Mouse (Mus musculus) NIH3T3 (cell line): ENCODE measurements around the gene Arid3a.

Experiments used
- DNase-seq: peaks from one replicate; pipeline ENCODE4 v3.0.0-alpha.2; 2012; ENCODE audit warnings: low read depth

Arid3a gene

DNA sequence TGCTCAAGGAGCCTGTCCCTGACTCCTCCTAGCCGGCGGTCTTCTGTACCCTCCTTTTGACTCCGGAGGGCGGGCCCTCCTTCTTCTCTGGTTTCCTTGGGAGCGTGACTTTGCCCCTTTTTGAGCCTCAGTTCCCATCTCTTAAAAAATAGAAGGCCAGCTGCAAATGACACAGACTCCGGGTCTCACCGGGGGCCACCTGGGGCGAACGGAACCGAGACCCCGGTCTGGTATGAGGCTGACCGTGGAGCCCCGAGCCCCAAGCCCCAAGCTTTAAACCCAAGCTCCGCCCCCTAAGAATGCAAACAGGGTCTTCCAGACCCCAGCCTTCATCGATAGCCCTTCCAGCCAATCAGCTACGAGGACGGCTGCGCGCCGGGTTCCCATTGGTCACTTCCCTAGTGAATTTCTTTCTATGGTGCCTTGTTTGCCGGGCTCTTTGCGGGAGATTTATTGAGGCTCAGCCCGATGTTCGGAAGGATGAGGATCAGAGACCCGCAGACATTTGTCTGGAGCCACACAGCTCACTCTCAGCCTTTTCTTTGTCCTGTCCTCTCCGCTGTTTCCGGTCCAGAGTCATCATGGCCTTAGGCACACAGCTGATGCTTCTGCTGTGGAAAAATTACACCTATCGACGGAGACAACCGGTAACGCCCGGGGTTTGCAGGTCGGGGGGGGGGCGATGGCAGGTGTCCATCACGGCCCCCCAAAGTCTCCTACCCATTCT lies 70.4 kb downstream of the Arid3a start:
- DNase-seq: peak; percentile 78

DNA sequence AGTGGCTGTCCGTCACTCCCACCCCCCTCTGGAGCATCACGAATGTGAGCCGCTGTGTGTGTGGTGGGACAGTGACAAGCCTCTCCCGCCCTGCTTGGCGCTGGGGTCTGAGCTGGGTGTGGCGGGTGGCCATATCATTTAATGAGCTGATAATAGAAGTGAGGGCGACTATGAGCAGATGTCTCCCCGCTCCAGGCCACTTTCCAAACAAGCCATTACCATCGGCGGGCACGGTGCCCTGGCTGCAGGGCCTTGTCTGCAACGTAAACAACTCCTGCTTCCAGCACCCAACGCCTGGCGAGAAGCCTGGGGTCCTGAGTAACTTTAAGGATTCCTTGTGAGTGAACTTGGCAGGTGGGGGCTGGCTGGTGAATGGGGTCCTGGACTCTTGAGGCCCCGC lies 71.0 kb downstream of the Arid3a start:
- peak; percentile 58 for DNase-seq

DNA sequence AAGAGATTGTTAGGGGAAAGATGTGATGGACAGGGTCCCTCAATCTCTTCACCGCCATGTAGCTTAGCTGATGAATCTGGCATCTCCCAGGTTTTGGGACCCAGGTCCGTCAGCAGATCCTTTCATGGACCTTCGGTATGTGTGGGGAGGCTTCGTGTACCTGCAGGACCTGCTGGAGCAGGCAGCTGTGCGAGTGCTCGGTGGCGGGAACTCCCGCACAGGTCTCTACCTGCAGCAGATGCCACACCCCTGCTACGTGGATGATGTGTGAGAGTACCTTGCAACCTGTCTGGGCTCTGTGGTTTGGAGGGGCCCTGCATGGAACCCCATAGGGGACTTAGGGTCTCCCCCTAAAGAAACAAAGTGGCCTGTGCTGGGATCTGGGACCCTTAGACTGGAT lies 75.1 kb downstream of the Arid3a start:
- no peak for DNase-seq

- DNase-seq: no peak
These were observed 76.0 kb downstream of the Arid3a start for GRCm38 (mm10) chr10:80002829-80003228.

DNA sequence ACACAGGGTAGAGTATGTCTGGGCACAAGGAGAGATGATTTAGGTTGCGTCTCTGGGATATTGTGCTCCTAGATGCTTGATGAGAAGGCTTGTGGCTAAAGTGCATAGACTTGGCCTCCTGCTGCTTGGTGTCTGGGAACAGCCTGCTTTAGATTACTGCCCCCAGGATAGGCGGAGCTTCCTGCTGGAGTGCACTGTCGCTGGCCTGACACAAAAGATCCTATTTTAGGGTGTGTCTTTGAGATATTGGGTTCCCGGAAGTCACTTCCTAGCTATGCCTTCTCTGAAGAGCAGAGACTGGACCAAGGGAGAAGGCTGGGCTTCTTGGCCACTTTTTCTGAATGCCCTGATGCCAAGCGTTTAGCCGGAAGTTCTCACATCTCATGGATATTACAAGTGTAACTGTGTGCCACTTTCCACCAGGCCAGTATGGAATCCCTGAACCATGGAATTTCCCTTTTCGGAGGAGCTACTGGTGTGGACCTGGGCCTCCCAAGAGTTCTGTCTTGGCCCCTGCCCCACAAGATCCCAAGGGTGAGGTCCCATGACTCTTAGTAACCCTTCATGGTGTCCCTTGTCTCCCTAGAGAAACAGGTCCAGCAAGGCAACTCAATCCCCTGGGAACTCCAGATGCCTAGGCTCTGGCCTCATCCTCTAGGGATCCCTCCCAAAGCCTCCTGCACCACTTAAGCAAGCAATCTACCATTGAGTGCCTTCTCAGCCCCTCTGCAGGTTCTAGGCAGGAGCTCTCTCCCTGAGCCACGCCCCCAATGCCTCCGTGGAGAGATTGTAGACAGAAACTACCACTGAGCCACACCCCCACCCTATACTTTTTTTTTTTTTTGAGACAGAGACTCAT lies 76.8 kb downstream of the Arid3a start:
- no peak for DNase-seq

- DNase-seq: no peak
These were observed 77.4 kb downstream of the Arid3a start for GRCm38 (mm10) chr10:80004233-80004705.
